In genomic region chr11:105292124-105293071, GRCm38 (mm10) we compare ENCODE assay signal across 8 mouse cellular contexts. TPM values are rescaled to one million over a fixed set of nuclear protein-coding genes. Genes with fewer than 3 reads are reported as not detected.
DNase-seq lines count a peak whose midpoint lies in the region; ATAC-seq and TF ChIP-seq lines count a peak whose summit lies in the region.

Mrc2 (plus strand) TSS chr11:105292643.

- TF ChIP-seq POLR2A in ES-Bruce4 (IDR thresholded peaks at IDR 0.05; ENCODE audit: insufficient read depth, low read length) = no peak
- peak; percentile 95 for TF ChIP-seq POLR2A in embryonic fibroblast, embryonic 13.5 days (IDR thresholded peaks at IDR 0.05; ENCODE audit: low read depth, low read length)

- no peak for TF ChIP-seq CTCF in ES-Bruce4 (IDR thresholded peaks at IDR 0.05; ENCODE audit: low read depth, low read length)
- no peak for TF ChIP-seq CTCF in embryonic fibroblast, embryonic 13.5 days (IDR thresholded peaks at IDR 0.05; ENCODE audit: borderline replicate concordance, insufficient read depth, low read length)

- H3K27me3 ChIP-seq in ES-Bruce4 (ENCODE audit: control insufficient read depth, insufficient read depth, low read length, poor library complexity, severe bottlenecking) = peaks cover 2% of the 10 kb centered on the region; the same call in 1 of the 2 replicates
- H3K27me3 ChIP-seq in heart, embryonic 13.5 days (replicated peaks) = peaks cover 13% of the 10 kb centered on the region; the same call in 1 of the 2 replicates
- 0 out of 2 replicates have a peak, but pooled peaks cover 10% of the 10 kb centered on the region for H3K27me3 ChIP-seq in stomach, embryonic 15.5 days (replicated peaks)

- peak within 1 kb of the TSS; percentile 95 for H3K4me2 ChIP-seq in heart, embryonic 13.5 days
- H3K4me2 ChIP-seq in stomach, embryonic 15.5 days = peak within 1 kb of the TSS; percentile 88

- peak; percentile 28; the same call in 1 of the 2 replicates for ATAC-seq in heart, embryonic 13.5 days (ENCODE audit: extremely low read depth, insufficient number of reproducible peaks, low FRiP score, low TSS enrichment)
- peak; percentile 20; the same call in 1 of the 2 replicates for ATAC-seq in megakaryocyte, adult 5-6 weeks (ENCODE audit: poor library complexity, severe bottlenecking)
- peak; percentile 74 for ATAC-seq in stomach, embryonic 15.5 days (ENCODE audit: insufficient read depth, low FRiP score, low read depth)

- no peaks in the 10 kb centered on the region for H3K4me1 ChIP-seq in ES-Bruce4 (ENCODE audit: control insufficient read depth, insufficient read depth, low read length)
- peaks cover 14% of the 10 kb centered on the region for H3K4me1 ChIP-seq in embryonic fibroblast, embryonic 13.5 days (ENCODE audit: control insufficient read depth, insufficient read depth, low read length)
- H3K4me1 ChIP-seq in heart, embryonic 13.5 days = peaks cover 52% of the 10 kb centered on the region
- peaks cover 26% of the 10 kb centered on the region; the same call in 1 of the 2 replicates for H3K4me1 ChIP-seq in stomach, embryonic 15.5 days

- under 1% methylated on average over 69 of the region's 75 CpGs for WGBS in heart, embryonic 13.5 days
- under 1% methylated on average over 72 of the region's 75 CpGs for WGBS in stomach, embryonic 15.5 days

- peak; percentile 38 for DNase-seq in WW6 (ENCODE audit: low read depth, low spot score)
- DNase-seq in kidney, postnatal 10 days = peak; percentile 88
- DNase-seq in natural killer cell, adult 2 months (ENCODE audit: low spot score in 2 of 2) = no peak

- TF ChIP-seq EP300 in ES-Bruce4 (IDR thresholded peaks at IDR 0.05; ENCODE audit: insufficient read depth, low read depth, low read length) = no peak

- H3K9me3 ChIP-seq in ES-Bruce4 (replicated peaks; ENCODE audit: control insufficient read depth, insufficient read depth, low read length, poor library complexity, severe bottlenecking) = no peaks in the 10 kb centered on the region
- H3K9me3 ChIP-seq in heart, embryonic 13.5 days = no peaks in the 10 kb centered on the region
- no peaks in the 10 kb centered on the region for H3K9me3 ChIP-seq in stomach, embryonic 15.5 days

- peak within 1 kb of the TSS; percentile 36 for H3K9ac ChIP-seq in ES-Bruce4 (ENCODE audit: low read depth, poor library complexity, severe bottlenecking)
- H3K9ac ChIP-seq in heart, embryonic 13.5 days = peak within 1 kb of the TSS; percentile 87
- peak within 1 kb of the TSS; percentile 69 for H3K9ac ChIP-seq in stomach, embryonic 15.5 days

- no peaks in the 10 kb centered on the region for H3K36me3 ChIP-seq in ES-Bruce4 (ENCODE audit: control insufficient read depth, insufficient read depth, low read length, poor library complexity, severe bottlenecking)
- H3K36me3 ChIP-seq in heart, embryonic 13.5 days = peaks cover 23% of the 10 kb centered on the region
- no peaks in the 10 kb centered on the region for H3K36me3 ChIP-seq in stomach, embryonic 15.5 days

- peak within 1 kb of the TSS; percentile 75 for H3K4me3 ChIP-seq in ES-Bruce4 (ENCODE audit: low read depth, low read length)
- peak within 1 kb of the TSS; percentile 71 for H3K4me3 ChIP-seq in embryonic fibroblast, embryonic 13.5 days (ENCODE audit: insufficient read depth, low read length)
- H3K4me3 ChIP-seq in heart, embryonic 13.5 days = peak within 1 kb of the TSS; percentile 72
- peak within 1 kb of the TSS; percentile 64 for H3K4me3 ChIP-seq in stomach, embryonic 15.5 days (replicated peaks)

- H3K27ac ChIP-seq in ES-Bruce4 (ENCODE audit: insufficient read depth, low read length) = no peak within 1 kb of the TSS
- H3K27ac ChIP-seq in embryonic fibroblast, embryonic 13.5 days (ENCODE audit: insufficient read depth, low read length) = peak within 1 kb of the TSS; percentile 89
- peak within 1 kb of the TSS; percentile 89 for H3K27ac ChIP-seq in heart, embryonic 13.5 days (replicated peaks)
- H3K27ac ChIP-seq in stomach, embryonic 15.5 days = peak within 1 kb of the TSS; percentile 93

RNA-seq across cellular contexts. Expression of gene Mrc2, which starts in this region (rescaled TPM):
- polyA plus RNA-seq in ES-Bruce4 (2011; ENCODE audit: insufficient read depth, insufficient read length, low read depth, missing spikeins) = 4.5 and 5.0 TPM in 2 replicates
- 144 and 150 TPM in 2 replicates for polyA plus RNA-seq in embryonic fibroblast, embryonic 13.5 days (2011; ENCODE audit: insufficient read length, low read depth, missing spikeins)
- polyA plus RNA-seq in heart, embryonic 13.5 days (2015; fragmentation: Nextera tagmentation; extraction: Ambion mirVana) = 8.6 and 9.8 TPM in 2 replicates
- not detected in 2 replicates for total RNA-seq in megakaryocyte, adult 5-6 weeks (2015)
- 0.11 TPM in 1 of 2 replicates, not detected in the other for total RNA-seq in megakaryocyte, adult 5-6 weeks (2017)
- 10.7 and 12.4 TPM in 2 replicates for polyA plus RNA-seq in stomach, embryonic 15.5 days (2015; fragmentation: Nextera tagmentation; extraction: Ambion mirVana)

Comparison
In these comparisons a context has a peak if more than half of its experiments do, and no peak if none do; other contexts are left out.
1. RNA of gene Mrc2 (polyA plus RNA-seq): 144 to 150 TPM in embryonic fibroblast, embryonic 13.5 days; 10.7 to 12.4 TPM in stomach, embryonic 15.5 days, 8.6 to 9.8 TPM in heart, embryonic 13.5 days and 4.5 to 5.0 TPM in ES-Bruce4; every median in the first group is over 10 times any median in the second.
2. Peak in ATAC-seq in megakaryocyte, adult 5-6 weeks; RNA of the gene not detected or under 1 TPM.
3. H3K9ac ChIP-seq: peak in every context shown above with its lines; median percentile 87 in heart, embryonic 13.5 days; 69 in stomach, embryonic 15.5 days; 36 in ES-Bruce4.
4. DNase-seq: peak in WW6 (single experiment) and kidney, postnatal 10 days (single experiment); none in natural killer cell, adult 2 months (0 of 2).
5. ATAC-seq: peak in every context shown above with its lines; median percentile 74 in stomach, embryonic 15.5 days; 28 in heart, embryonic 13.5 days; 20 in megakaryocyte, adult 5-6 weeks.
6. Peak in every context shown above with its lines, with median percentiles within 50 percentile points of each other: H3K4me3 ChIP-seq.